Mouse (Mus musculus): ENCODE measurements around the gene Tppp3. TPM values are rescaled to one million over a fixed set of nuclear protein-coding genes. Genes with fewer than 3 reads are reported as not detected.
A peak's percentile ranks its signal among the peaks of the same experiment; 100 is the strongest.

Tppp3 gene
- polyA plus RNA-seq, 1 experiment from 2014 or later = 15.0 TPM

- peaks cover 36% of the 10 kb centered on the region for H3K4me1 ChIP-seq (ENCODE audit: control insufficient read depth, insufficient read depth, low read length)
- no peaks in the 10 kb centered on the region for H3K36me3 ChIP-seq (ENCODE audit: control insufficient read depth, insufficient read depth, low read length)
- H3K9ac ChIP-seq (ENCODE audit: low read length) = no peak overlapping the region
- no peak for DNase-seq (ENCODE audit: low spot score)
- 40% methylated on average over 5 of the region's 5 CpGs for WGBS
- H3K27me3 ChIP-seq (ENCODE audit: control insufficient read depth, insufficient read depth, low read length) = peaks cover 15% of the 10 kb centered on the region
- H3K4me2 ChIP-seq (ENCODE audit: low read depth, severe bottlenecking) = peak overlapping the region; percentile 10; the same call in 1 of the 2 replicates
- no peak for ATAC-seq (ENCODE audit: insufficient number of reproducible peaks, low FRiP score, low TSS enrichment, low read depth)
- no peak overlapping the region for H3K4me3 ChIP-seq (ENCODE audit: low read depth, low read length)
- no peaks in the 10 kb centered on the region for H3K9me3 ChIP-seq (ENCODE audit: control insufficient read depth, low read length)
- no peak overlapping the region for H3K27ac ChIP-seq (replicated peaks; ENCODE audit: low read depth, low read length)
Measured at GRCm38 (mm10) chr8:105474680-105475079, 3.4 kb upstream of the Tppp3 start.

- Histone ChIP-seq H3K4me2 (ENCODE audit: low read depth, severe bottlenecking) (peak overlapping the region; percentile 10; the same call in 1 of the 2 replicates), H3K36me3 (ENCODE audit: control insufficient read depth, insufficient read depth, low read length) (no peaks in the 10 kb centered on the region), H3K27me3 (ENCODE audit: control insufficient read depth, insufficient read depth, low read length) (peaks cover 15% of the 10 kb centered on the region), H3K27ac (replicated peaks; ENCODE audit: low read depth, low read length) (no peak overlapping the region), H3K4me1 (ENCODE audit: control insufficient read depth, insufficient read depth, low read length) (peaks cover 40% of the 10 kb centered on the region), H3K4me3 (ENCODE audit: low read depth, low read length) (no peak overlapping the region), H3K9me3 (ENCODE audit: control insufficient read depth, low read length) (no peaks in the 10 kb centered on the region), H3K9ac (ENCODE audit: low read length) (no peak overlapping the region)
- 24% methylated on average over 17 of the region's 17 CpGs for WGBS
- no peak for ATAC-seq (ENCODE audit: insufficient number of reproducible peaks, low FRiP score, low TSS enrichment, low read depth)
- peak; percentile 48 for DNase-seq (ENCODE audit: low spot score)
Measured at GRCm38 (mm10) chr8:105473816-105474606, 2.7 kb upstream of the Tppp3 start.

GRCm38 (mm10) chr8:105472983-105473382 lies 1.7 kb upstream of the Tppp3 start:
- DNase-seq (ENCODE audit: low spot score) (no peak), ATAC-seq (ENCODE audit: insufficient number of reproducible peaks, low FRiP score, low TSS enrichment, low read depth) (no peak)
- no peaks in the 10 kb centered on the region for H3K9me3 ChIP-seq (ENCODE audit: control insufficient read depth, low read length)
- peaks cover 41% of the 10 kb centered on the region for H3K4me1 ChIP-seq (ENCODE audit: control insufficient read depth, insufficient read depth, low read length)
- no peak overlapping the region for H3K4me3 ChIP-seq (ENCODE audit: low read depth, low read length)
- H3K36me3 ChIP-seq (ENCODE audit: control insufficient read depth, insufficient read depth, low read length) = no peaks in the 10 kb centered on the region
- H3K27me3 ChIP-seq (ENCODE audit: control insufficient read depth, insufficient read depth, low read length) = peaks cover 15% of the 10 kb centered on the region
- H3K27ac ChIP-seq (replicated peaks; ENCODE audit: low read depth, low read length) = no peak overlapping the region
- H3K4me2 ChIP-seq (ENCODE audit: low read depth, severe bottlenecking) = no peak overlapping the region
- H3K9ac ChIP-seq (ENCODE audit: low read length) = no peak overlapping the region
- 41% methylated on average over 9 of the region's 9 CpGs for WGBS

GRCm38 (mm10) chr8:105472414-105472932 lies 1.1 kb upstream of the Tppp3 start:
- Histone ChIP-seq H3K4me3 (ENCODE audit: low read depth, low read length) (no peak overlapping the region), H3K27ac (replicated peaks; ENCODE audit: low read depth, low read length) (no peak overlapping the region), H3K9me3 (ENCODE audit: control insufficient read depth, low read length) (no peaks in the 10 kb centered on the region), H3K4me1 (ENCODE audit: control insufficient read depth, insufficient read depth, low read length) (peaks cover 41% of the 10 kb centered on the region), H3K27me3 (ENCODE audit: control insufficient read depth, insufficient read depth, low read length) (peaks cover 15% of the 10 kb centered on the region), H3K9ac (ENCODE audit: low read length) (no peak overlapping the region), H3K4me2 (ENCODE audit: low read depth, severe bottlenecking) (peak overlapping the region; percentile 3; the same call in 1 of the 2 replicates), H3K36me3 (ENCODE audit: control insufficient read depth, insufficient read depth, low read length) (no peaks in the 10 kb centered on the region)
- 8% methylated on average over 23 of the region's 23 CpGs for WGBS
- peak; percentile 49 for DNase-seq (ENCODE audit: low spot score)
- ATAC-seq (ENCODE audit: insufficient number of reproducible peaks, low FRiP score, low TSS enrichment, low read depth) = no peak

GRCm38 (mm10) chr8:105470681-105471313 lies 529 bp downstream of the Tppp3 start:
- Histone ChIP-seq H3K36me3 (ENCODE audit: control insufficient read depth, insufficient read depth, low read length) (no peaks in the 10 kb centered on the region), H3K27me3 (ENCODE audit: control insufficient read depth, insufficient read depth, low read length) (peaks cover 15% of the 10 kb centered on the region), H3K4me1 (ENCODE audit: control insufficient read depth, insufficient read depth, low read length) (peaks cover 35% of the 10 kb centered on the region), H3K4me2 (ENCODE audit: low read depth, severe bottlenecking) (peak overlapping the region; percentile 63), H3K27ac (replicated peaks; ENCODE audit: low read depth, low read length) (no peak overlapping the region), H3K9ac (ENCODE audit: low read length) (peak overlapping the region; percentile 50), H3K9me3 (ENCODE audit: control insufficient read depth, low read length) (no peaks in the 10 kb centered on the region), H3K4me3 (ENCODE audit: low read depth, low read length) (peak overlapping the region; percentile 29)
- no peak; the same call in none of the 2 replicates for ATAC-seq (ENCODE audit: insufficient number of reproducible peaks, low FRiP score, low TSS enrichment, low read depth)
- 22% methylated on average over 11 of the region's 11 CpGs for WGBS
- DNase-seq (ENCODE audit: low spot score) = no peak

GRCm38 (mm10) chr8:105470262-105470661 lies 1.1 kb downstream of the Tppp3 start:
- H3K4me3 ChIP-seq (ENCODE audit: low read depth, low read length) = no peak overlapping the region
- ATAC-seq (ENCODE audit: insufficient number of reproducible peaks, low FRiP score, low TSS enrichment, low read depth) (no peak), DNase-seq (ENCODE audit: low spot score) (no peak)
- H3K9ac ChIP-seq (ENCODE audit: low read length) = no peak overlapping the region
- no peaks in the 10 kb centered on the region for H3K36me3 ChIP-seq (ENCODE audit: control insufficient read depth, insufficient read depth, low read length)
- peaks cover 15% of the 10 kb centered on the region for H3K27me3 ChIP-seq (ENCODE audit: control insufficient read depth, insufficient read depth, low read length)
- no peak overlapping the region for H3K27ac ChIP-seq (replicated peaks; ENCODE audit: low read depth, low read length)
- no peak overlapping the region for H3K4me2 ChIP-seq (ENCODE audit: low read depth, severe bottlenecking)
- 78% methylated on average over 5 of the region's 5 CpGs for WGBS
- H3K4me1 ChIP-seq (ENCODE audit: control insufficient read depth, insufficient read depth, low read length) = peaks cover 33% of the 10 kb centered on the region
- H3K9me3 ChIP-seq (ENCODE audit: control insufficient read depth, low read length) = no peaks in the 10 kb centered on the region

GRCm38 (mm10) chr8:105469816-105470215 lies 1.5 kb downstream of the Tppp3 start:
- H3K27ac ChIP-seq (replicated peaks; ENCODE audit: low read depth, low read length) = no peak overlapping the region
- no peaks in the 10 kb centered on the region for H3K36me3 ChIP-seq (ENCODE audit: control insufficient read depth, insufficient read depth, low read length)
- 79% methylated on average over 5 of the region's 5 CpGs for WGBS
- peaks cover 15% of the 10 kb centered on the region for H3K27me3 ChIP-seq (ENCODE audit: control insufficient read depth, insufficient read depth, low read length)
- H3K4me1 ChIP-seq (ENCODE audit: control insufficient read depth, insufficient read depth, low read length) = peaks cover 33% of the 10 kb centered on the region
- ATAC-seq (ENCODE audit: insufficient number of reproducible peaks, low FRiP score, low TSS enrichment, low read depth) (no peak), DNase-seq (ENCODE audit: low spot score) (no peak)
- H3K4me2 ChIP-seq (ENCODE audit: low read depth, severe bottlenecking) = no peak overlapping the region
- no peaks in the 10 kb centered on the region for H3K9me3 ChIP-seq (ENCODE audit: control insufficient read depth, low read length)
- H3K9ac ChIP-seq (ENCODE audit: low read length) = no peak overlapping the region
- H3K4me3 ChIP-seq (ENCODE audit: low read depth, low read length) = no peak overlapping the region

- ATAC-seq (ENCODE audit: insufficient number of reproducible peaks, low FRiP score, low TSS enrichment, low read depth) (no peak), DNase-seq (ENCODE audit: low spot score) (peak; percentile 46)
- no peak overlapping the region for H3K4me2 ChIP-seq (ENCODE audit: low read depth, severe bottlenecking)
- no peaks in the 10 kb centered on the region for H3K36me3 ChIP-seq (ENCODE audit: control insufficient read depth, insufficient read depth, low read length)
- H3K27ac ChIP-seq (replicated peaks; ENCODE audit: low read depth, low read length) = no peak overlapping the region
- no peak overlapping the region for H3K9ac ChIP-seq (ENCODE audit: low read length)
- 40% methylated on average over 6 of the region's 6 CpGs for WGBS
- no peak overlapping the region for H3K4me3 ChIP-seq (ENCODE audit: low read depth, low read length)
- no peaks in the 10 kb centered on the region for H3K9me3 ChIP-seq (ENCODE audit: control insufficient read depth, low read length)
- peaks cover 28% of the 10 kb centered on the region for H3K4me1 ChIP-seq (ENCODE audit: control insufficient read depth, insufficient read depth, low read length)
- H3K27me3 ChIP-seq (ENCODE audit: control insufficient read depth, insufficient read depth, low read length) = peaks cover 15% of the 10 kb centered on the region
Measured at GRCm38 (mm10) chr8:105469041-105469695, 2.2 kb downstream of the Tppp3 start.

All from limb, embryonic 11.5 days (tissue).